Mouse (Mus musculus) embryonic facial prominence, embryonic 15.5 days (tissue): ENCODE data around the gene Nap1l2. TPM values are rescaled to one million over a fixed set of nuclear protein-coding genes. Genes with fewer than 3 reads are reported as not detected.
"Not testable (repeated sequence)": the region's sequence is repeated elsewhere in the genome, so short reads cannot be mapped to it uniquely, and the experiment has no call there.

ENCODE experiments used
- ATAC-seq: fragments of 200-750 bp; cut with Nextera tagmentation; 2 replicates; pipeline ENCODE4 v1.8.0; 2017; ENCODE audit warnings: low read depth, moderate TSS enrichment; ENCODE audit not compliant: insufficient number of reproducible peaks, low FRiP score, low TSS enrichment
- H3K27ac ChIP-seq: fragments of 300-500 bp; sonication (generic); replicated peaks from 2 replicates; pipeline ENCODE4 v1.5.1; 2015; ENCODE audit warnings: mild to moderate bottlenecking, inconsistent platforms
- H3K27me3 ChIP-seq: fragments of 300-500 bp; sonication (generic); 2 replicates; pipeline ENCODE4 v1.6.1; 2015; ENCODE audit warnings: inconsistent platforms
- H3K36me3 ChIP-seq: fragments of 300-500 bp; sonication (generic); 2 replicates; pipeline ENCODE4 v1.6.1; 2015; ENCODE audit warnings: mild to moderate bottlenecking, inconsistent platforms
- H3K4me1 ChIP-seq: fragments of 300-500 bp; sonication (generic); 2 replicates; pipeline ENCODE4 v1.6.1; 2015; ENCODE audit warnings: inconsistent platforms
- H3K4me2 ChIP-seq: fragments of 300-500 bp; sonication (generic); replicated peaks from 2 replicates; pipeline ENCODE4 v1.6.1; 2015; ENCODE audit warnings: mild to moderate bottlenecking, inconsistent platforms
- H3K4me3 ChIP-seq: fragments of 300-500 bp; sonication (generic); replicated peaks from 2 replicates; pipeline ENCODE4 v1.5.1; 2015; ENCODE audit warnings: mild to moderate bottlenecking, inconsistent platforms
- H3K9ac ChIP-seq: fragments of 300-500 bp; sonication (generic); 2 replicates; pipeline ENCODE4 v1.6.1; 2015; ENCODE audit warnings: inconsistent platforms
- H3K9me3 ChIP-seq: fragments of 300-500 bp; sonication (generic); replicated peaks from 2 replicates; pipeline ENCODE4 v1.6.1; 2016; ENCODE audit warnings: inconsistent platforms
- WGBS: fragments of 180-500 bp; shearing (Covaris S2); methylation state at CpG from one replicate; pipeline ENCODE4 v1.1.7; 2015; 5-methylcytosine and 5-hydroxymethylcytosine counted together
- polyA plus RNA-seq: library from polyadenylated mRNA; unstranded; fragments of >200 nt; fragmentation: Nextera tagmentation; extraction: Ambion mirVana; gene quantifications from 2 replicates; pipeline ENCODE4 v1.2.1, GENCODE M21; 2015

Gene Nap1l2
- polyA plus RNA-seq: 1.4 and 1.6 TPM in 2 replicates

DNA sequence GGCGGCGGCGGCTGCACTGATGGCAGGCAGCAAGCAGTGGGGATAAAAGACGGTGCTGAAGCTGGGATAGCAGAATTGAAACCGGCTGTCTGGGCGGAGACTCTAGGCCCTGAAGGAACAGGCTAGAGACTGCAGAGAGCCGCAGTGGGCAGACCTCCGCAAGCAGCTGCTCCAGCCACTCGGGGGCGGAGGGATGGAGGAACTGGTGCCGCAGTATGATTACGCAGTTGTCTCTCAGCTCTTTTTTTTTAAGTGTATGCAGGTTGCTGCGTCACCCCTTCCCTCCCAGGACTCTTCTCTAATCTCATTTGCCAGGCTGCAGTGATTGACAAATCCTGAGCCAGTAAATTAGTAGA lies at the start of gene Nap1l2:
Nap1l2 (minus strand) TSS at position 210 of the 356 bp plus-strand sequence.
- peak; percentile 60; the same call in 1 of the 2 replicates for ATAC-seq
- no peaks in the 10 kb centered on the region for H3K9me3 ChIP-seq
- WGBS: 21% methylated on average over 13 of the region's 13 CpGs
- no peaks in the 10 kb centered on the region for H3K4me1 ChIP-seq
- H3K36me3 ChIP-seq: no peaks in the 10 kb centered on the region
- peak within 1 kb of the TSS; percentile 51 for H3K4me2 ChIP-seq
- peak within 1 kb of the TSS; percentile 40 for H3K4me3 ChIP-seq
- H3K27me3 ChIP-seq: peaks cover 25% of the 10 kb centered on the region
- no peak within 1 kb of the TSS; the same call in 1 of the 2 replicates for H3K9ac ChIP-seq
- no peak within 1 kb of the TSS for H3K27ac ChIP-seq

DNA sequence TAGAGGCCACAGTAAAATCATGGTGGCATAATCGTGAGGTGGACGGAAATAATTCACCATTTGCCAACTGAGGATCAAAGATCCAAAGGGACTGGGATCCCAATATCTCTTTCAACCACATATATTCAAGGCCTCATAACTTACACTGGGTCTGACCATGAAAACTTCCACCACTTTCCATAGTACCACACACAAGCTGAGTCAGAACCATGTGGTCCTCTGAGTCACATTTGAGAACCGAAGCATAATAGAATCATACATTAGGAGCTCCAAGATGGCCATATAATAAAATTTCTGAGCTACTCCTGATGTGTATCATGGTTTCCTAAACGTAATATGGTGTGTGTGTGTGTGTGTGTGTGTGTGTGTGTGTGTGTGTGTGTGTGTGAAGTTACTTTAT lies 28.8 kb upstream of the Nap1l2 start:
- H3K27me3 ChIP-seq: 0 out of 2 replicates have a peak, but pooled peaks cover 4% of the 10 kb centered on the region
- H3K9me3 ChIP-seq: no peaks in the 10 kb centered on the region
- H3K4me3 ChIP-seq: no peak overlapping the region
- no peak overlapping the region for H3K27ac ChIP-seq
- H3K9ac ChIP-seq: no peak overlapping the region
- H3K4me2 ChIP-seq: no peak overlapping the region
- WGBS: 77% methylated on average over 4 of the region's 4 CpGs
- ATAC-seq: no peak
- no peaks in the 10 kb centered on the region for H3K36me3 ChIP-seq
- H3K4me1 ChIP-seq: no peaks in the 10 kb centered on the region

GRCm38 (mm10) chrX:103186829-103187228 lies 389 bp upstream of the Nap1l2 start:
- Histone ChIP-seq H3K36me3 (no peaks in the 10 kb centered on the region), H3K9me3 (no peaks in the 10 kb centered on the region), H3K4me3 (peak overlapping the region; percentile 40; the same call in 1 of the 2 replicates), H3K4me2 (peak overlapping the region; percentile 51), H3K9ac (no peak overlapping the region), H3K27me3 (peaks cover 25% of the 10 kb centered on the region), H3K4me1 (no peaks in the 10 kb centered on the region), H3K27ac (no peak overlapping the region)
- ATAC-seq: no peak
- WGBS: 23% methylated on average over 1 of the region's 1 CpGs

DNA sequence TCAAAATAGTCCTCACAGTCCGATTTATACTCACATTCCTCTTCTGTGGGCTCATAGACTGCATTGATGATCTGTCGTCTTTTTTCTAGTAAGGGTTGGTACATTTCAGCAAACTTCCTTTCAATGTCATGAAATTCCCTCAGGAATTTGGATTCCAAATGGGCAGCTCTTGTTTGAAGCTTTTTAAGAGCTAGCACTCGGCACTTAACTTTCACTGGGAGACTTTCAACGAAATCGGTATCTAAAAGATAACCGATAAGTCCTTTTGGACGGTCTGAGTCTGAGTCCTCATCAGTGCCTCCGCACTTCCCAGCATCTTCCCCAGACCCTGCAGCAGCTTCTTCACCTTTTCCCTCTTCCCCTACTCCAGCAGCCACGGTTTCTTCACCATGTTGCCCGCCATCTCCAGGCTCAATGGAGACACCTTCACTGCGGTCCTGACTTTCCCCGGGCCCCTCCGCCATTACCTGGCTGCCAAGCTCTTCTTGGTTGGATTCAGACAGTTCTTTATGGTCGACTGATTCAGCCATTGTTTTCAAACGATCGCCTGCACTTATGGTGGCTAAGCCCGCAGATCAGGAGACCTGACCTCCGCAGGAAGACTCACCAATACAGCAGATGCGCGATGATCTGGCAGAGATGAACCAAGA lies 534 bp downstream of the Nap1l2 start:
- H3K36me3 ChIP-seq: no peaks in the 10 kb centered on the region
- H3K9ac ChIP-seq: no peak overlapping the region; the same call in 1 of the 2 replicates
- H3K4me3 ChIP-seq: peak overlapping the region; percentile 40
- H3K4me1 ChIP-seq: no peaks in the 10 kb centered on the region
- WGBS: 19% methylated on average over 20 of the region's 20 CpGs
- no peak for ATAC-seq
- no peak overlapping the region for H3K27ac ChIP-seq
- H3K27me3 ChIP-seq: peaks cover 25% of the 10 kb centered on the region
- peak overlapping the region; percentile 51 for H3K4me2 ChIP-seq
- H3K9me3 ChIP-seq: no peaks in the 10 kb centered on the region

DNA sequence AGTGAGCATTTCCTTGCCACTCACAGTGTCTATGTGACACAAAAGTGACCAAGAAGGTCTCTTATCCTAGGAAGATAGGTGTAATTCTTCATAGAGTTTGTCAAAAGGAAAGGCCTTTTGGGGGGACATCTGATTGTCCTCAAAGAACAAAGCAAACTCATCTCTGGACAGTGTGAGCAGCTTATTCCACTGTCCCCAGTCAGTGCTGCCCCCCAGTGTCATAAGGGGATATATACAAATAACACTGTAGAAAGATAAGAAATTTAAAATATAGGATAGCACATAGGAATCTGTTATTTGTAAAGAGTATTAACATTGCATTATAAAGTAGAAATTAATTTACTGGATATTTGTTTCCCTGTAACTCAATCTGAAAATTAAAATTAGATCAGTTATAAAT lies 2.9 kb downstream of the Nap1l2 start:
- no peak for ATAC-seq
- Histone ChIP-seq H3K9ac (no peak overlapping the region), H3K36me3 (no peaks in the 10 kb centered on the region), H3K9me3 (no peaks in the 10 kb centered on the region), H3K4me2 (no peak overlapping the region), H3K4me1 (no peaks in the 10 kb centered on the region), H3K4me3 (no peak overlapping the region), H3K27me3 (peaks cover 25% of the 10 kb centered on the region), H3K27ac (no peak overlapping the region)

- no peak for ATAC-seq
- H3K27ac ChIP-seq: no peak overlapping the region
- H3K4me2 ChIP-seq: no peak overlapping the region
- no peak overlapping the region for H3K9ac ChIP-seq
- WGBS: 73% methylated on average over 4 of the region's 4 CpGs
- H3K4me3 ChIP-seq: no peak overlapping the region
- H3K9me3 ChIP-seq: no peaks in the 10 kb centered on the region
- H3K4me1 ChIP-seq: no peaks in the 10 kb centered on the region
- H3K36me3 ChIP-seq: no peaks in the 10 kb centered on the region
- H3K27me3 ChIP-seq: peaks cover 3% of the 10 kb centered on the region; the same call in 1 of the 2 replicates
Observed at GRCm38 (mm10) chrX:103179771-103180558, 6.5 kb downstream of the Nap1l2 start.

DNA sequence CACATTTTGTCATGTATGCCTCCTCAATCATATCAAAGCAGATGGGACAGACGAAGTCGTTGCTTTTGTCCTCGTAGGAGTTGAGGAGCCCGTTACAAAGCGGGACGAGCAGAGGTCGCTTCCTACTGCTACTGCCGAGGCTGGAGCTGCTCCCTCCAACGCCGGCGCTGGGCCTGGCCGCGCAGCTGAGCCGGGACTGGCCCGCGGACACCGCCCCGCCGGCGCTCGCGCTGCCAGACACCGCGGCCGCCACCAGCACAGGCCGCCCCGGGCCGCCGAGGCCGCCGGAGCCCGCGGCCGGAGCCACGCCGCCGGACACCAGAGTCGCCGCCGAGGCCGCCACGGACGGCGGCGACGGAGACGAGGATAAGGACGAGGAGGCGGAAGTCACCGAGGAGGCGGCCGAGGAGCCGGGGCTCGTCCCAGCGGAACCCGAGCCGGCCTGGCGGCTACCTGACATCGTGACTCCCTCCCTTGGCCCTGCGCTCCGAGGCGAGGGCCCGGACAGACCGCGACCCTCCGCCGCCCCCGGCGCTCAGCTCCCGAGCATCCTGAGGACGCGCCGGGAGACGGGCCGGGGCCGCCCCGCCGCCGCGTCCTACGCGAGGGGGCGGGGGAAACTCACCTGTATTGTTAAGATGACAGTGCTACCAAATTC lies 21.4 kb downstream of the Nap1l2 start:
- not testable (repeated sequence) for H3K36me3 ChIP-seq, H3K9ac ChIP-seq, H3K27ac ChIP-seq, H3K9me3 ChIP-seq, H3K4me1 ChIP-seq
- peak overlapping the region; percentile 34 for H3K4me2 ChIP-seq
- peak overlapping the region; percentile 34 for H3K4me3 ChIP-seq
- 12% methylated on average over 23 of the region's 83 CpGs for WGBS
- 0 out of 2 replicates have a peak, but pooled peaks have one; percentile 47 for ATAC-seq
- H3K27me3 ChIP-seq: peaks cover 12% of the 10 kb centered on the region

- Histone ChIP-seq H3K27me3 (peaks cover 15% of the 10 kb centered on the region; the same call in 1 of the 2 replicates), H3K36me3 (no peaks in the 10 kb centered on the region), H3K4me2 (no peak overlapping the region), H3K27ac (no peak overlapping the region), H3K9me3 (no peaks in the 10 kb centered on the region), H3K4me1 (no peaks in the 10 kb centered on the region), H3K4me3 (no peak overlapping the region), H3K9ac (no peak overlapping the region)
- WGBS: 48% methylated on average over 1 of the region's 1 CpGs
- no peak for ATAC-seq
Observed at GRCm38 (mm10) chrX:103156134-103156533, 30.3 kb downstream of the Nap1l2 start.

DNA sequence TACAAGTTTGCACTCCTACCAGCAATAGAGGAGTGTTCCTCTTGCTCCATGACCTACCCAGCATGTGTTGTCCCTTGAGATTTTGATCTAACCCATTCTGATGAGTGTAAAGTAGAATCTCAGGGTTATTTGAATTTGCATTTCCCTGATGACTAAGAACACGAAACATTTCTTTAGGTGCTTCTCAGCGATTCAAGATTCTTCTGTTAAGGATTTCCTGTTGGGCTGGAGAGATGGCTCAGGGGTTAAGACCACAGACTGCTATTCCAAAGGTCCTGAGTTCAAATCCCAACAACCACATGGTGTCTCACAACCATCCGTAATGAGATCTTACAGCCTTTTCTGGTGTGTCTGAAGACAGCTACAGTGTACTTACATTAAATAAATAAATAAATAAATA lies 47.9 kb downstream of the Nap1l2 start:
- Histone ChIP-seq H3K36me3 (no peaks in the 10 kb centered on the region), H3K4me1 (no peaks in the 10 kb centered on the region), H3K27me3 (no peaks in the 10 kb centered on the region), H3K4me2 (no peak overlapping the region), H3K9me3 (no peaks in the 10 kb centered on the region), H3K9ac (no peak overlapping the region), H3K27ac (no peak overlapping the region), H3K4me3 (no peak overlapping the region)
- ATAC-seq: no peak
- 84% methylated on average over 3 of the region's 3 CpGs for WGBS
